Mouse (Mus musculus) hindbrain, embryonic 12.5 days (tissue): ENCODE data around the gene Fgd5. TPM values are rescaled to one million over a fixed set of nuclear protein-coding genes. Genes with fewer than 3 reads are reported as not detected.

Source experiments
- polyA plus RNA-seq: library from polyadenylated mRNA; unstranded; fragments of >200 nt; fragmentation: Nextera tagmentation; extraction: Ambion mirVana; gene quantifications from 2 replicates; pipeline ENCODE4 v1.2.1, GENCODE M21; 2016

Fgd5 gene
- polyA plus RNA-seq, 1 experiment from 2014 or later = 13.3 TPM

Other genes starting within 250 kb of the Fgd5 start
- 2.5 and 2.7 TPM in 2 replicates for gene Grip2, start 151.6 kb upstream of the Fgd5 start, polyA plus RNA-seq
- 54.8 and 58.3 TPM in 2 replicates for gene Ccdc174, start 100.8 kb upstream of the Fgd5 start, polyA plus RNA-seq
- gene 4930590J08Rik, start 76.1 kb upstream of the Fgd5 start, polyA plus RNA-seq = 0.63 and 1.2 TPM in 2 replicates
- 33.3 and 35.1 TPM in 2 replicates for gene Nr2c2, start 112.5 kb downstream of the Fgd5 start, polyA plus RNA-seq
- gene Mrps25, start 205.2 kb downstream of the Fgd5 start, polyA plus RNA-seq = 64.1 and 64.2 TPM in 2 replicates
- 33.5 and 45.4 TPM in 2 replicates for gene Rbsn, start 236.0 kb downstream of the Fgd5 start, polyA plus RNA-seq